Mouse (Mus musculus) CH12F3 (cell line): ENCODE results near the gene Mex3a.
"Not testable (repeated sequence)": the region's sequence is repeated elsewhere in the genome, so short reads cannot be mapped to it uniquely, and the experiment has no call there.

Source experiments
- in situ Hi-C: fragments of 300-500 bp; cut with MboI; formaldehyde crosslinking; loops from 2 replicates; pipeline ENCODE4 v1.14.3; 2020; ENCODE audit warnings: low sequenced_read_pairs

Mex3a gene

DNA sequence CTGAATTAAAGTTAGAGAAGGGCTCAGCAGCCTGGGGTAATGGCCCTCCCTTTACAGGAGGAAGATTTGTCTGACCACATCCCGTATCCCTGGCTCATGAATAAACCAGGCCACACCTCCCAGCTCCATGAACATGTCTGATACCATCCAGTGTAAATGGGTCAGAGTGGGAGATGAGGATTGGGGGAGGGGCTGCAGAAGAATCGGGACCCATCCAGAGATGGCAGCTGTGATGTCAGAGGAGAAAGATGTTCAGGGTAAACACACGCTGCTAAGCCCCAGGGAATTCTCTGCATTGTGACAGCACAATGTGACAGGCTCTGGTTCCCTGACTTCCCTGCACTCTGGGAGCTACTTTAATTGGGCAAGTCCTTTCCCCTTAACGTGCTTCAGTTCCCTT lies 31.2 kb downstream of the Mex3a start:
- in situ Hi-C loops = no loop called here

DNA sequence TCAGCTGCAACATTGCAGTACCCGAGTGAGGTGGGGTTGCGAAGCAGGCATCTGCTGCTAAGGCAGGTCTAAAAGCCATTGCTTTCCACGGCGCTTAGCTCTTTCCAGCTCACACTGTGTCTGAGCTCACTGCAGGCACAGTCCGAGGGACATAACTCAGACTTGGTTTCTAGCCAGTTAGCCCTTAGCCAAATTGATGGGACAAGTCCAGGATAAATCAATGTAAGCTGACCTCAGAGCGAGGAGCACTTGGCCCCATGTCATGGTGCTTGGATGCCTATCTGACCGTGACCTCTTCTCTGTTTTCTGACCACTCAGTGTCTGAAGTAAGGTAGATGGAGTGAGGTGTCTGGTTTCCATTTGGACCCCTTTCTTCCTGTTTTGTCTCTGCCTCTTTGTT lies 31.8 kb downstream of the Mex3a start:
- in situ Hi-C loops = no loop called here

DNA sequence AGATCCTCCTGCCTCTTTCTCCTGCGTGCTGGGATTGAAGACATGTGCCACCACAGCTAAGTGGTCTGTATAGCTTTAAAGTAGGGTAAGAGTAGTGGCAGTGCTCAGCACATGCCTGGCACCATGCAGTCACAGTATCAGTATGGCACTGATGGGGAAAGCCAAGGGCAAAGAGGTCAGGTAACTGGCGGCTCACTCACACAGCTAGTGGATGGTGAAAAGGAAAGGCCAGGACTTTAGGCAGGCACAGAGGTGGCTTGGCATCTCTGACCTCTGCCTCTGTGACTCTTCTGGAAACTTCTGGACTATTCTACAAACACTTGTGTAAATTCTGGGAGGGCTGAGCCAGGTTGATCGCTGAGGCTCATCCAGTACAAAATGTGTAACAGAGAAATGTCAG lies 33.9 kb downstream of the Mex3a start:
- in situ Hi-C loops = no loop called here

DNA sequence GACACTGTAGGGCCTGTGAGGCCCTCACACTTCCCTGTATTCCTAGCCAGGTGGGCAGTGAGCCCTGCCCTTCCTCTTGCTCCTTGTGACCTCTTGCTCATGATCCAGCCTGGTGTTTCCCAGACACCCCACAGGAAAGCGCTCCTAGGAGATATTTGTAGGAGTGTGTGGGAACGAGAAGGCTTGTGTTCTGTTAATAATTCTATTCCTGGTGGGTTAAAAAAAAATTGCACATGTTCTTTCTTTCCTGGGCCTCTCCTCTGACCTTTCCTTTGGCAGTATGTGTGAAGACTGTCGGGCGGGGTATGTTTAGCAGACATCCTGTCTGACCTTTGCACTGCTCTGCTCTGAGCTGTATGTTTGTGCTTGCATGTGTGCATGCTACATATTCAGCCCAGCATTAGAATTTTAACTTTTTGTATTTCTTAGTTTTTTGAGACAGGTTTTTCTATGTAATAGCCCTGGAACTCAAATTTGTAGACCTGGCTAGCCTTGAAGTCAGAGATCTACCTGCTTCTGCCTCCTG lies 34.4 kb downstream of the Mex3a start:
- in situ Hi-C loops = no loop called here

DNA sequence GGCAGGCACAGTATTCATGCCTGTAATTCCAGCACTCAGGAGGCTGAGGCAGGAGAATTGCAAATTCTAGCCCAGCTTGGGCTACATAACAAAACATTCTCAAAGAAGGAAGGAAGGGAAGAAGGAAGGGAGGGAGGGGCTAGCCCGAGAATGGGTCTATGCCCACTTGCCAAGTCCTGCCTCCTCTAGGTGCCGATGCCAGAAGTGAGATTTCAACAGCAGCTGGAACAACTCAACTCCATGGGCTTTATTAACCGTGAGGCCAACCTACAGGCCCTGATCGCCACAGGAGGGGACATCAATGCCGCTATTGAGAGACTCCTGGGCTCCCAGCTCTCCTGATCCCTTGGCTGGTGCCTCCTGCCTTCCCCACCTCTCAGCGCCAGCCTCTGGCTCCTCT lies 35.7 kb downstream of the Mex3a start:
- in situ Hi-C loops = no loop called here

DNA sequence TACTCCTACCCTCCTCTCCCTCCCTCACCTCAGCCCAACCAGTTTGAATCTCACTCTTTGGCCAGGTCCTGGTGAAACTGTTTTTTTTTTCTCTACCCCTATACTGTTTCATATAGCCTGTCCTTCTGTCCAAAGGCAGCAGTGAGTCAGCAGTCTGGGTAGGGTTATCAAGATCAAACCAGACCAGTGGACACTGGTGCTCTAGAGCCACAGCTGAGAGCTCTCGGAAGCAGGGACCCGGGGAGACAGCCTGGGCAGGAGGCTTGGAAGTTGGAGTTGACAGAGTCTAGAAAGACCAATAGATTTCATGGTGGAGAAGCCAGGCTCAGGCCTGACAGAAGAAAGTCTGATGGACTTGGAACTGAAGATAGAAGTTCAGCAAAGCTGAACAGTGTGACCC lies 36.4 kb downstream of the Mex3a start:
- in situ Hi-C loops = no loop called here

DNA sequence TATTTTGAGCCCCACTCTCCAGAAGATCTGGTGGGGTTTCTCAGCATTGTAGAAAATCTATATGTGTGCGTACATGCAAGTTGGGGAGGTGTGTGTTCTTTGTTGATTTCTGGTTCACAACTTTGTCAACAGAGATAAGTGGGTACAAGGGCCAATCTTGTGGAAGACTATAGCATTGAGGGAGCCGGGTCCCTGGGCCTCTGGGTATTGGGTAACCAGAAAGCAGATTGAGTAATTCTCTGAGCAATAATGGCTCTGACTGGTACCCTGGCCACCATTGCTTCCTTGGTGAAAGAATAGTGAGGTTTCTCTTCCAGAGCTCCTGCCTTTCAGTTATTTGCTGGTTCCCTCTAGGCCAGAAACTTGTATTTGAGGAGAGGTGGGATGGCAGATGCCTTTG lies 36.9 kb downstream of the Mex3a start:
- in situ Hi-C loops = no loop called here

DNA sequence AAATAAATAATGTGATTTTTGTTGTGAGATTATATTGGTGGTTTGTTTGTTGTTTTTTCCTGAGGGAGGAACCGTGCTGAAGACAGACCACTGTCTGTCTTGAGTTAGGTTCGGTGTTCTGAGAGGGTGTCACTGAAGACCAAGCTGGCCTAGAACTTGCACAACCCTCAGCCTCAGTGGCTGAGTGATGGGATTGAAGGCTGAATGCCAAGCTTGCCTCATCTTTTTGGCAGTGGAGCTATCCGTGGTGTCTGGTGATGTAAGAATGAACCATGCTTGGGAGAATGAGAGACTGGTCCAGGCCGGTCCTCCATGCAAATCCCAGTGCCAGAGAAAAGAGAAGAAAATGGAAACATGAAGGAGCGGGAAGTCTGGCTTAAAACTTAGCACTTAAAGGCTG lies 37.5 kb downstream of the Mex3a start:
- in situ Hi-C loops = no loop called here

DNA sequence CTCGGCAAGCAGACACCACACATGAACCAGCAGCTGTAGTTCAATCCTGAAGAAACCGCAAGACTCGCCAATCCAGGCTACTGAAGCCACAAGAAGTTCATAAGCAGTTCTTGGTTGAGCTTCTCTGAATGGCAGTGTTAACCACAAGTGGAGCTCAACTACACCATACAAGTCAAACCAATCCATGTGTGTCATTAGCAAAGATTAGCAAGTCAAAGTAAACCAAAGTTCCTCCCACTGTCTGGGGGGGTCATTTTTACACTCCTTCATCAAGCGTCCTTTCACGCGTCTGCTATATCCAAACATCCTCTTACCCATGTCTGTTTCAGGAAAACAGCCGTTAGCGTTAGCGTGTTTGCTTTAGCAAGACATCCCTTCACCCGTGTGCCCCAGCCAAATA lies 38.1 kb downstream of the Mex3a start:
- in situ Hi-C loops = no loop called here

DNA sequence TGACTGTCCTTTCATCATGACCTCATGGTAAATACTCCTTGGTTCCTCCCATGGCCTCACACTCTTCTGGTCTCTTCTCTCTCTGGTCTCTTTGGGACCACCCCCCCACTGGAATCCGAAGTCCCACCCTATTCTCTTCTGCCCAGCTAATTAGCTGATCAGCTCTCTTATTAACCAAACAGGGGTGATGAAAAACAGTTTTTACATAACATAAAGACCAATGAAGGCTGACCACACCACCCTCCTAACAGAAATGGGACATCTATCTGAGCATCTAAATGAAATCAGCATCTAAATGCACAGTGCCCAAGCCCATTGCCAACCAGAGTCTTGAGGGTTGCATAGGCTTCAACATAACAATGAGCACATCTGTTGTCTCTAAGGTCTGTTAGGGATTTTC lies 39.7 kb downstream of the Mex3a start:
- in situ Hi-C loops = no loop called here

DNA sequence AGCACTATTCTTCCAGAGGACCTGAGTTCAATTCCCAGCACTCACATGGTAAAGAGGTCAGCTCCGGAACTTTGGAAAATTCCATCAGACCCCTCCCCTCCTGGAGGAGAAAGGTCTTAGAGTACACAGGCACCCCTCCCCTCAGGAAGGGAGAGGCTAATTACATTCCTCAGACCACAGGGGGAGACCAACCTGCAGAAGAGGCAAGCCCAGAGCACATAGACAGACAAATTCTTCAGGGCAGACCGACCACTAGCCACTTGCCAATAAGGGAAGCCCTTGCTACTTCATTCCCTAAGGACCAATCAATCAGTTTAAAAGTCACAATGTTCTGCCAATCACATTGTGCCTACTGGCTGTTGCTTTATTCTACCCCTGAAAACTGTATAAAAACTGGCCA lies 40.6 kb downstream of the Mex3a start:
- in situ Hi-C loops = no loop called here

DNA sequence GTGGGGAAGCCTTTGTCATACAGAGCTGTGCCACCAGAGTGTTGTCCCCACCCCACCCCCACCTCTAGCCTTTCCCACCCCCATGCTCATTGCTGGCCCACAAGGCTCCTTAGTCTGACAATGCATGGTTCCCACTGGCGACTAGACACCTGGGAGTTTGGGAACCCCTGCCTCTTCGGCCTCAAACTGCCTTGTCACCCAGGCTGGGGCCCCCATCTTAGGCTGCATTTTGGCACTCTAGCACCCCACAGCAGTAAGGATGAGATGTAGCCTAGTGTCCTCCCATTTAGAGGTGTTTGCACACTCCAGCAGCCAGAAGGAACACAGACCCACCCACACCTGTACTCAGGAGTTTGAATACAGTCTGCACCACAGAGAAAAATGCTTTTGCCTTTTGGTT lies 41.6 kb downstream of the Mex3a start:
- in situ Hi-C loops = no loop called here

DNA sequence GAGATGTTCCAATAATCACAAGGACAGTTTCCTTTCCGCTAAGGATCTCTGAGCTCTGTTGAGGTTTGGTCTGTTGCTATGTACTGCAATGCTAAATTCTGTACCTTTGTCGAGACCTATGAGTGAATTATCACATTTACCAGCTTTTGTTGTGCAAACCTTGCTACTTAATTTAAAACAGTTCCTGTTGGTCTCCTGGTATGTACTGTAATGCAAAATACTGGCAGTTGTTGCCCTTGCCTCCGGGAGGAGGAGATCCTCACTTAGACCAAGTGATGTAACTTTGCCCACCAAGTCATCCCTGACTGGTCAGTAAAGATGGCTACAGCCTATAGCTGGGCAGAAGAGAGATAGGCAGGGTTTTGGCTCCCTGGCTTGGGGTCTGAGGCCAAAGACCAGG lies 43.3 kb downstream of the Mex3a start, which contains the start of gene Ssr2:
Gene Ssr2 (plus strand): TSS at position 337 of the 400 bp plus-strand sequence.
- in situ Hi-C loops = no loop called here

DNA sequence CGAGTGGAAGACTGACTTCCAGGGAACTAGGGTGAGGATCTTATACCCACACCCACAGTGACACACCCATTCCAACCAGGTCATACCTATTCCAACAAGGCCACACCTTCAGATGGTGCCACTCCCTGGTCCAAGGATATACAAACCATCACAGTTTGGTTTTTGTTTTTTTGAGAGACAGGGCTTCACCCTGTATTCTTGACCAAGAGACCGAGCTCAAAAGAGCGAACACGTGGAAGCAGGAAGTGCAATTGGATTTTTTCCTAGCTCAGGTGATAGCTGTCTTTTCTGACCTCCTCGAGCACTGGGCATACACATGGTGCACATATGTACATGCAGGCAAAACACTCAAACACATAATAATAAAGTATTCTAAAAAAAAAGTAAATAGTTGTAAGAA lies 45.7 kb downstream of the Mex3a start:
- in situ Hi-C loops = not testable (repeated sequence)

DNA sequence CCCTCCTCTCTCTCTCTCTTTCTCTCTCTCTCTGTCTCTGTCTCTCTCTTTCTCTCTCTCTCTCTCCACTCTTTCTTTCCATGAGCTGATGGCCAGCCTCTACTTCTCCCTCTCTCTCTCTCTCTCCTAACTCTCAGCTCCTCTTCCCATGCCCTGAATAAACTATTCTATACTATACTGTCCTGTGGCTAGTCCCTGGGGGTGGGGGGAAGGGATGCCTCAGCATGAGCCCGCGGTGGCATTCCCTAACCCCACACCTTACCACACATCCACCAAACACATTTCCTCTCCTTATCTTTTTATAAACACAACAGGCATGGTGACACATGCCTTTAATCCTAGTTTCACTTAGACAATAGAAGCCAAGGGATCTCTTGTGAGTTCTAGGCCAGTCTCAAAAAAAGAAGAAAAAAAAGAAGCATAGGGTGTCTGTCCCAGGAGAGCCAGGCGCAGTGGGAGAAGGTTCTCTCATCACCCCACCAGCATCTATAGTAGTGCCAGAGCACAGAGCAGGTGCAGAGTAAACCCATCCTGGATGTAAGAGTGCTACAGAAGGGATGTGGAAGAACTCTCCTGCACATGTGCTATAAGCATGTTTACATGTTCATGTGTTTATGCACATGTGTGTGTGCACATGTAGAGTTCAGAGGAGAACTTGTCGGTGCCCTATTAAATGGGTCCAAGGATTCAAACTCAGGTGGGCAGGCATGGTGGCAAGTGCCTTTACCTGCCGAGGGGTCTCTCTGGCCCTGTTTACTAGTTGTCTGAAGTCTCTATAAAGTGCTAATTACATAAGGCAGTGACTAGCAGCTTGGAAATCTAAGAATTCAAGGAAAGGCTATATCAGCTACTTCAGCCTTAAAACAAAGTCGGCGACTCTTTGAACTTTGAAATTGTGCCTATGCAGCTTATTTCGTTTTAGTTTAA lies 46.6 kb downstream of the Mex3a start:
- in situ Hi-C loops = no loop called here

DNA sequence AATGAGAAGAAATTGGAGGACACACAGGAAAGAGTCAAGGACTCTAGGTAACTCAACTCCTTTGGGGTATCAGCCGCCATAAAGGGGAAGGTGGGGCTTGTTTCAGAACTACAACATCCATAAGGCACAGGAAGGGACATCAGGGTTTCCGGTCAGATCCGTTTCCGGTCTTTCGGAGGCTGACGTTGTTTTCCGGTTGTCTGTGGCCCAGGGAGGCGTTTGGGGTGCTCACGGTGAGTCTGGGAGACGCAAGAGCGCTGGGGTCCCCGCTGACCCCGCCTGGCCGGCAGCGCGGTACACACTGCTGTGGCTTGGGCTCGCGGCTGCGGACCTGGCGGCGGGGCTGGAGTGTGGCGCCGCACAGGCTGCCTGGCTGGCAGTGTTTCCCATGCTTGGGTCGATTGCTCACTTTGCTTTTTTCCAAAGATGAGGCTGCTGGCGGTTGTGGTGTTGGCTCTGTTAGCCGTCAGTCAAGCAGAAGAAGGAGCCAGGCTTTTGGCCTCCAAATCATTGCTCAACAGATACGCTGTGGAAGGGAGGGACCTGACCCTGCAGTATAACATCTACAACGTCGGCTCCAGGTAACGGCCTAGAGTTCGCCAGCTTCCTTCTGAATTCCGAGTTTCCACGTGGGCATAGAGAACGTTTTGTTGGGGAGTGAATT lies 47.4 kb downstream of the Mex3a start:
- in situ Hi-C loops = no loop called here

DNA sequence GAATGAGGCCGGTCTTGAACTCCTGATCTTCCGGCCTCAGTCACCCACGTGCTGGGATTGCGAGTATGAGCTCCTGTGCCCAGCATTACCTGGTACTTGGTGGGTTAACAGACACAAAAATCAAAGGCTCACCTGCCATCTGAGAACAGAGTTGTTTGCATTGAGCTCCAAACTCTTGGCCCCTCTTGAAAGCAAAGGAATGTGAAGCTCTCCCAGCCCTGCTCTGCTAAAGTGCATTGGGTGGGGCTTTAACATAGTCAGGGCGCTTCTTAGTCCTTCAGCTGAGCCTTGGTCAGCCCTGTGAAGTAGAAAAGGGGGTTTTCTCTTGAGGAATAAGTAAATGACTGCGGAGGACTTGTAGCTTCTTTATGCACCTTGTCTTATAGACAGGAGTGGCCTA lies 53.6 kb downstream of the Mex3a start:
- in situ Hi-C loops = no loop called here

DNA sequence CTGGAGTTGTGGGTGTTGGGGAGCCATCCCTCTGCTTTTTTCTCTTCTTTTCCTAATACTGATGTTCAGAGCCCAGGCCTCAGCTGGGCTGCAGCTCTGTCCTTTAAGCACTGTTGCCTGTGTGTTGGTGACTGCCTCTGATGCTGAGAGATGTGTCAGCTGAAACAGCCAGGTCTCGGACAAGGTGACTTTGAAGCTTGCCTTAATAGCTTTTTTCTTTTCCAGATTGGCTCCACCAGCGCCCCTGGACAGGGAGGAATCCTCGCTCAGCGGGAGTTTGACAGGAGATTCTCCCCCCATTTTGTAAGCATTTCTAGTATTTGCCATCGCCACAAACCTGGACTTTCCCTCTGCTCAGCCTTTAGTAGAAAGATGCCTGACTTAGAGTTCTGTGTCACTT lies 54.4 kb downstream of the Mex3a start:
- in situ Hi-C loops = no loop called here

DNA sequence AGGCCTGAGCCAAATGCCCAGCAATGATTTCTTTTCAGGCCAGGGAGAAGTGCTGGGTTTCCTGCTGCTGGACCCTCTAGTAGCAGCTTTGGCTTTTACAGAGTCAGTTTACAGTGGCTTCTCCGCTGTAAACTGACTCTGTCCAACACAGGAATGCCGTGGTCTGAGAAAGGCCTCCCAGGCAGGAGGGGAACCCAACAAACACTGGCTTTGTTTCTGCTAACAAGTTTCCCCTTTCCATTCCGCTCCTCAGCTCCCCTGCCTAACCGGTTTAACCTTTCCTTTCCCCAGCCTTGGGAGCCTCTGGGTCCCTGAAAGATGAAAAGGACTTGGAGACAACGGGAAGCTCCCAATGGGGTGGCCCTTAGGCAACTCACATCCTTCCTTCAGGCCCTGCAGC lies 58.1 kb downstream of the Mex3a start:
- in situ Hi-C loops = no loop called here
